Mouse (Mus musculus) bone marrow macrophage, adult 2 months (primary cell): ENCODE measurements at regions not wholly inside any gene's neighbourhood (a gene's known extent, or its start where the extent isn't known, plus 50 kb on each side); places are given as distances from the start of the nearest gene placed in this dataset.

ENCODE experiments used
- CTCF ChIP-seq: IDR thresholded peaks from 2 replicates; pipeline ENCODE4 v1.5.1; 2012; ENCODE audit warnings: low read depth, mild to moderate bottlenecking, low read length, moderate library complexity
- POLR2A ChIP-seq: IDR thresholded peaks from 2 replicates; pipeline ENCODE4 v1.6.1; 2012; ENCODE audit warnings: mild to moderate bottlenecking, low read depth, low read length, borderline replicate concordance

GRCm38 (mm10) chr3:38257843-38258290, 226.8 kb downstream of the Ankrd50 start:
- TF ChIP-seq CTCF: no peak
- no peak for TF ChIP-seq POLR2A
